9 mouse cellular contexts compared by ENCODE assay signal in the genomic region with DNA sequence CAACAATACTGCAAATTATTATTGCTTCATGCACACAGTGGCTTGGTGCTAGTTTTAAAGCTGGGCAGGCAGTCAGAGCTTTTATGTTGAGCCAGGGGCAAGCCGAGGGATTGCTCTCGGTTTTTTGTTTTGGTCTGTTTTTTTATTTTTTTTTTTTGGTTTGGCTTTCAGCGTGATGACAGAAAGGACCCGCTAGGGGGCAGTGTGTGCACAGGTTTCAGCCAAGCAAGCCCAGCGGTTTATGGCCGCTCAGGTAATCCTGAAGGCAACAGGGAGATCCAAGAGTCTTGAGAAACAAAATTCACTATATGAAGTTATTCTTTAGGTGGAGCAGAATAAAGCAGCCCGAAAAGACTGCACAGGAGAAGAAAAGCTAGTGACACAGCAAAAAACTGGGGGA.
DNase-seq lines count a peak whose midpoint lies in the region; ATAC-seq and TF ChIP-seq lines count a peak whose summit lies in the region.
"Had no signal": no experiment of that assay in that cellular context is flagged by ENCODE, and none has a peak within 500 bp of the region (broad histone marks: within the 10 kb centered on the region; RNA-seq: fewer than 3 reads in every experiment).

No protein-coding gene starts in this region.

- no peak overlapping the region for H3K9ac ChIP-seq in embryonic facial prominence, embryonic 15.5 days
- H3K9ac ChIP-seq in heart, postnatal 0 days (replicated peaks; ENCODE audit: low read depth, low read length): no peak overlapping the region
- H3K9ac ChIP-seq in lung, embryonic 14.5 days: no peak overlapping the region

- H3K27ac ChIP-seq in embryonic facial prominence, embryonic 15.5 days (replicated peaks): no peak overlapping the region
- no peak overlapping the region for H3K27ac ChIP-seq in heart, postnatal 0 days (ENCODE audit: low read depth)
- H3K27ac ChIP-seq in lung, embryonic 14.5 days (ENCODE audit: low read depth): no peak overlapping the region
- H3K27ac ChIP-seq: macrophage had no signal

- no peak overlapping the region for H3K4me3 ChIP-seq in embryonic facial prominence, embryonic 15.5 days (replicated peaks)
- no peak overlapping the region for H3K4me3 ChIP-seq in heart, postnatal 0 days (ENCODE audit: low read depth, low read length)
- no peak overlapping the region for H3K4me3 ChIP-seq in lung, embryonic 14.5 days (ENCODE audit: low read depth, low read length)

- no peaks in the 10 kb centered on the region for H3K9me3 ChIP-seq in embryonic facial prominence, embryonic 15.5 days (replicated peaks)
- H3K9me3 ChIP-seq in heart, postnatal 0 days (replicated peaks; ENCODE audit: control insufficient read depth, low read length): no peaks in the 10 kb centered on the region
- no peaks in the 10 kb centered on the region for H3K9me3 ChIP-seq in lung, embryonic 14.5 days (ENCODE audit: low read depth, low read length)

- TF ChIP-seq CTCF in heart, postnatal 0 days (IDR thresholded peaks at IDR 0.05; ENCODE audit: low read depth): peak; percentile 74
- TF ChIP-seq CTCF in lung, embryonic 14.5 days (IDR thresholded peaks at IDR 0.05; ENCODE audit: low read depth): peak; percentile 81

- H3K4me1 ChIP-seq in embryonic facial prominence, embryonic 15.5 days: peaks cover 8% of the 10 kb centered on the region; the same call in 1 of the 2 replicates
- H3K4me1 ChIP-seq in heart, postnatal 0 days (ENCODE audit: control insufficient read depth, insufficient read depth): 0 out of 2 replicates have a peak, but pooled peaks cover 7% of the 10 kb centered on the region
- 0 out of 2 replicates have a peak, but pooled peaks cover 3% of the 10 kb centered on the region for H3K4me1 ChIP-seq in lung, embryonic 14.5 days (ENCODE audit: insufficient read depth)

- H3K4me2 ChIP-seq in embryonic facial prominence, embryonic 15.5 days (replicated peaks): 0 out of 2 replicates have a peak overlapping the region, but pooled peaks have one; percentile 15
- H3K4me2 ChIP-seq in heart, postnatal 0 days (ENCODE audit: low read depth, low read length): peak overlapping the region; percentile 47
- H3K4me2 ChIP-seq in lung, embryonic 14.5 days: peak overlapping the region; percentile 50

- WGBS in embryonic facial prominence, embryonic 15.5 days: 1% methylated on average over 7 of the region's 7 CpGs
- WGBS in heart, postnatal 0 days: 1% methylated on average over 7 of the region's 7 CpGs
- WGBS in lung, embryonic 14.5 days: 3% methylated on average over 7 of the region's 7 CpGs

- peak; percentile 77 for DNase-seq in ES-CJ7 (ENCODE audit: low read depth, low spot score)
- peak; percentile 39 to 41 for DNase-seq in adrenal gland, postnatal 4 days (ENCODE audit: low spot score in 2 of 2)
- peak; percentile 53 for DNase-seq in heart, postnatal 0 days (ENCODE audit: low spot score)
- peak; percentile 70 to 83 for DNase-seq in kidney, postnatal 25 days
- peak; percentile 91 for DNase-seq in lung, embryonic 14.5 days
- DNase-seq in retina, postnatal 1 day: peak; percentile 83
- peak; percentile 51 for DNase-seq in yolk sac, embryonic 10.5 days (ENCODE audit: low spot score)

- TF ChIP-seq EP300 in heart, postnatal 0 days (IDR thresholded peaks at IDR 0.05; ENCODE audit: low read depth): no peak

- no peaks in the 10 kb centered on the region for H3K36me3 ChIP-seq in embryonic facial prominence, embryonic 15.5 days
- H3K36me3 ChIP-seq in heart, postnatal 0 days (replicated peaks; ENCODE audit: control insufficient read depth, insufficient read depth, low read length): no peaks in the 10 kb centered on the region
- H3K36me3 ChIP-seq in lung, embryonic 14.5 days (ENCODE audit: insufficient read depth): no peaks in the 10 kb centered on the region

- ATAC-seq in embryonic facial prominence, embryonic 15.5 days (ENCODE audit: insufficient number of reproducible peaks, low FRiP score, low TSS enrichment, low read depth): no peak
- no peak for ATAC-seq in heart, postnatal 0 days (ENCODE audit: insufficient read depth, low read depth)
- 0 out of 2 replicates have a peak, but pooled peaks have one; percentile 3 for ATAC-seq in lung, embryonic 14.5 days (ENCODE audit: insufficient read depth)

- 0 out of 2 replicates have a peak, but pooled peaks cover 7% of the 10 kb centered on the region for H3K27me3 ChIP-seq in embryonic facial prominence, embryonic 15.5 days
- H3K27me3 ChIP-seq in heart, postnatal 0 days (ENCODE audit: control insufficient read depth, insufficient read depth, low read length): no peaks in the 10 kb centered on the region
- no peaks in the 10 kb centered on the region for H3K27me3 ChIP-seq in lung, embryonic 14.5 days (ENCODE audit: insufficient read depth, low read length)

Comparison
In these comparisons a context has a peak if more than half of its experiments do, and no peak if none do; other contexts are left out.
1. DNase-seq: peak in every context shown above with its lines; median percentile 91 in lung, embryonic 14.5 days; 83 in retina, postnatal 1 day; 77 in ES-CJ7; 76 in kidney, postnatal 25 days; 53 in heart, postnatal 0 days; 51 in yolk sac, embryonic 10.5 days; 40 in adrenal gland, postnatal 4 days.